ENCODE assay signal across 16 mouse cellular contexts in the genomic region with DNA sequence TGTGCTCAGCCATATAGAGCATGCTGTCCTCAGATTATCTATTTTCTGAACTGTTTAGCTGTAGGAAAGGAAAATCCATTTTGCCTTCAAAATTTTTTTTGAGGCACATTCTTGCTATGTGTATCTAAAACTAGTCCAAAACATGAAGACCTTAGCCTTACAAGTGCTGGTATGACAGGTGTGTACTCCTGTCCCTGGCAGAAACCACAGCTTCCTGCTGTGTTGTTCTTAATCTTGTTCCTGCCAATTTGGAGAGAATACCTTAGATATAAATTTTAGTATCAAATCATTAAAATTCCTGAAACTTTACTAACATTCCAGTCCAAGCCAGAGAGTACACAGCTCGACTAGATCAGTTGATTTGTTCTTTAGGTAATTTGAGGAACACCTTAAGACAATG.
"Had no signal": no experiment of that assay in that cellular context is flagged by ENCODE, and none has a peak within 500 bp of the region (broad histone marks: within the 10 kb centered on the region; RNA-seq: fewer than 3 reads in every experiment).

No protein-coding gene starts in this region.

- H3K4me3 ChIP-seq: layer of hippocampus, adult 2 months; liver, embryonic 13.5 days; midbrain, embryonic 13.5 days; myocyte; neural tube, embryonic 13.5 days had no signal

- H3K4me1 ChIP-seq: liver, embryonic 13.5 days; midbrain, embryonic 13.5 days; neural tube, embryonic 13.5 days had no signal

- H3K9me3 ChIP-seq: midbrain, embryonic 13.5 days; neural tube, embryonic 13.5 days had no signal

- ATAC-seq: midbrain, embryonic 13.5 days; midbrain, embryonic 16.5 days had no signal

- H3K4me2 ChIP-seq: liver, embryonic 13.5 days; midbrain, embryonic 13.5 days; neural tube, embryonic 13.5 days had no signal

- DNase-seq: kidney, postnatal 25 days; layer of hippocampus, adult 9-11 months; liver, embryonic 13.5 days; lung, adult 2 months; right cerebral cortex, postnatal 4 days; thymus, adult 2 months; thymus, postnatal 14 days; thymus, postnatal 4 days had no signal

- H3K27ac ChIP-seq: kidney, postnatal 0 days; layer of hippocampus, adult 2 months; liver, embryonic 13.5 days; macrophage; midbrain, embryonic 13.5 days; neural tube, embryonic 13.5 days; stomach, postnatal 0 days had no signal

- H3K36me3 ChIP-seq: liver, embryonic 13.5 days; midbrain, embryonic 13.5 days; neural tube, embryonic 13.5 days had no signal

- H3K9ac ChIP-seq: liver, embryonic 13.5 days; midbrain, embryonic 13.5 days; neural tube, embryonic 13.5 days had no signal

- H3K27me3 ChIP-seq: liver, embryonic 13.5 days; midbrain, embryonic 13.5 days; neural tube, embryonic 13.5 days had no signal
